Mouse (Mus musculus): ENCODE results near the gene Tstd1. TPM values are rescaled to one million over a fixed set of nuclear protein-coding genes. Genes with fewer than 3 reads are reported as not detected.

The Tstd1 gene
- not detected for polyA plus RNA-seq (2017; shearing (Covaris generic))

GRCm38 (mm10) chr1:171418660-171419059, at the start of gene Tstd1:
Gene Tstd1 (plus strand): TSS chr1:171418872.

DNA sequence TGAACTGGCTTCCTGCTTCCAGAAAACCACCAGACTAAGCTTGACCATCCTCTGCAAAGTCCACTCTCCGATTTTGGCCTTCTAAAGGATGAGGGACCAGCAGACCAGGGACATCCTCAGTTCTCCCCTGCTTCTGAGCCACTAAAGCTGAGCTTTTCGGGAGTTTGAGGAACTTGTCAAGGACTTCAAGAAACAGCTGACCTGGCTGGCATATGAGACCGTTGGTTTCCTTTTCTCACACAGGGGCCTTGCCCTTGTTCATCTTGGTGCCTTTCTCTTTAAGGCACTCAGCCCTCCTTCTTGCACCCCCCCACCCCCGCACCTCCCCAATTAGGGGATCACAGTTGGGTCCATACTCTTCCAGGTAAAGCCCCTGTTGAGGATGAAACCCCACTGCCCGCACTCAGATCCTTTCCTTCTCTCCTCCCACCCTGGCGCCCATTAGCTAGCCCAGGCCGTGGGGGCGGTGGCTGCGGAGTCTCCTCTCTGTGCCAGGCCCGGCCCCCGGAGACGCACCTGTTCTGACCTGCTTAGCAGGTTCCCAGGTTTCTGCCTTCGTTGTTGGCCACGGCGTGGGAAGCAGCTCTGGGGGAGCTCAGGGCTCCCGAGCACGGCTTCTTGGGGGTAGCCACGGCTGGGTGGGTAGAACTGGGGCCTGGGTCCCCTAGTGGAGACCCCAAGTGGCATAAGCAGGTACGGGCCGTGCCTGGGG, 48.7 kb upstream of the Tstd1 start, which contains the start of gene Nectin4:
Gene Nectin4 (plus strand): TSS at position 255 of the 712 bp plus-strand sequence.

DNA sequence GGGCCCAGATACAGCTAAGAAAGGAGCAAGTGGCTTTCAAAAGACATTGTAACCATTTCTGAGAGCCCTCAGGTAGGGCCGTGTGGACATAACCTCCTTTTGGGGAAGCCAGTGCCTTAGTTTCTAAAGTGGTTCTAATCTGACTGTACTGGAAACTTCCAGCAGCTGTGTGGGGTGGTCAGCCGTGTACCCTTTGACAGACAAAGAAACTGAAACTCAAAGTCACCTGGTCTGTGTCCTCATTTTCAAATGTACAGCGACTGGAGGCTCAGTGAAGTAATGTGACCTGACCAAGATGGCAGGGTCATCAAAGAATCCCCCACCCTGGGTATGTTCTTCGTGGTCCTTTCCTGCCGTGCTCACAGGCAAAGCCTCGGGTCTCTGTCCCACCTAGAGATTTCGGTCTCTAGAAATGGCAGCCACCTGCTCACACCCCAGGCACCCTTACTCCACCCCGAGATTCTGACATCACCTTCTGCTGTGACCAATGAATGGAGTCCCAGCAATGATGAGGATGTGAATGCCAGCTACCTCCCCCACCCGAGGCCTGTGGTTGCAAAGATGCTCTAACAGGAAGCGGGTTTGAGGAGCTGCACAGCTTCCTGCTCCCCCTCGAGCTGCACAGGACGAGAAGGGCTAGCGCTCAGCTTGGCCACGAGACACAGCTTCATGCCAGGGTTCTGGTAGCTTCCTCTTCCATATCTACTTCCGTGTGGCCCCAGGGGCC, 30.1 kb upstream of the Tstd1 start, which contains the start of gene Arhgap30:
Gene Arhgap30 (plus strand): TSS at position 579 of the 727 bp plus-strand sequence.

GRCm38 (mm10) chr1:171410947-171411484, 7.7 kb upstream of the Tstd1 start, which contains the start of gene Usf1:
Gene Usf1 (plus strand): TSS chr1:171411313.

GRCm38 (mm10) chr1:171437264-171438013, 18.8 kb downstream of the Tstd1 start, which contains the start of gene F11r:
Gene F11r (plus strand): TSS chr1:171437535.

Other genes starting within 250 kb of the Tstd1 start
- gene Pcp4l1, start 222.6 kb upstream of the Tstd1 start, polyA plus RNA-seq (2017; shearing (Covaris generic)), result not detected
- gene Nr1i3, start 204.9 kb upstream of the Tstd1 start, polyA plus RNA-seq (2017; shearing (Covaris generic)), result 0.15 TPM
- 26.0 TPM for gene Tomm40l, start 196.4 kb upstream of the Tstd1 start, polyA plus RNA-seq (2017; shearing (Covaris generic))
- gene Apoa2, start 193.8 kb upstream of the Tstd1 start, polyA plus RNA-seq (2017; shearing (Covaris generic)), result not detected
- not detected for gene Fcer1g, start 184.5 kb upstream of the Tstd1 start, polyA plus RNA-seq (2017; shearing (Covaris generic))
- gene Adamts4, start 168.5 kb upstream of the Tstd1 start, polyA plus RNA-seq (2017; shearing (Covaris generic)), result 0.69 TPM
- gene Ndufs2, start 167.5 kb upstream of the Tstd1 start, polyA plus RNA-seq (2017; shearing (Covaris generic)), result 99.2 TPM
- 44.1 TPM for gene B4galt3, start 148.5 kb upstream of the Tstd1 start, polyA plus RNA-seq (2017; shearing (Covaris generic))
- 62.5 TPM for gene Ppox, start 137.7 kb upstream of the Tstd1 start, polyA plus RNA-seq (2017; shearing (Covaris generic))
- 51.2 TPM for gene Usp21, start 130.9 kb upstream of the Tstd1 start, polyA plus RNA-seq (2017; shearing (Covaris generic))
- 55.5 TPM for gene Ufc1, start 123.8 kb upstream of the Tstd1 start, polyA plus RNA-seq (2017; shearing (Covaris generic))
- gene Dedd, start 89.7 kb upstream of the Tstd1 start, polyA plus RNA-seq (2017; shearing (Covaris generic)), result 28.1 TPM
- 26.6 TPM for gene Nit1, start 73.2 kb upstream of the Tstd1 start, polyA plus RNA-seq (2017; shearing (Covaris generic))
- 113 TPM for gene Pfdn2, start 73.2 kb upstream of the Tstd1 start, polyA plus RNA-seq (2017; shearing (Covaris generic))
- not detected for gene Klhdc9, start 58.1 kb upstream of the Tstd1 start, polyA plus RNA-seq (2017; shearing (Covaris generic))
- 0.24 TPM for gene Nectin4, start 48.8 kb upstream of the Tstd1 start, polyA plus RNA-seq (2017; shearing (Covaris generic))
- gene Arhgap30, start 29.9 kb upstream of the Tstd1 start, polyA plus RNA-seq (2017; shearing (Covaris generic)), result 148 TPM
- gene Usf1, start 7.6 kb upstream of the Tstd1 start, polyA plus RNA-seq (2017; shearing (Covaris generic)), result 56.8 TPM
- 0.56 TPM for gene F11r, start 18.7 kb downstream of the Tstd1 start, polyA plus RNA-seq (2017; shearing (Covaris generic))
- gene Alyref2, start 84.6 kb downstream of the Tstd1 start, polyA plus RNA-seq (2017; shearing (Covaris generic)), result 5.7 TPM
- gene Itln1, start 116.4 kb downstream of the Tstd1 start, polyA plus RNA-seq (2017; shearing (Covaris generic)), result not detected
- gene Cd244a, start 140.3 kb downstream of the Tstd1 start, polyA plus RNA-seq (2017; shearing (Covaris generic)), result 0.65 TPM
- 118 TPM for gene Ly9, start 188.5 kb downstream of the Tstd1 start, polyA plus RNA-seq (2017; shearing (Covaris generic))
- gene Slamf7, start 234.2 kb downstream of the Tstd1 start, polyA plus RNA-seq (2017; shearing (Covaris generic)), result 73.3 TPM

All from effector memory CD4-positive, alpha-beta T cell, adult 7 months (primary cell).